9 mouse cellular contexts compared by ENCODE assay signal in the genomic region with DNA sequence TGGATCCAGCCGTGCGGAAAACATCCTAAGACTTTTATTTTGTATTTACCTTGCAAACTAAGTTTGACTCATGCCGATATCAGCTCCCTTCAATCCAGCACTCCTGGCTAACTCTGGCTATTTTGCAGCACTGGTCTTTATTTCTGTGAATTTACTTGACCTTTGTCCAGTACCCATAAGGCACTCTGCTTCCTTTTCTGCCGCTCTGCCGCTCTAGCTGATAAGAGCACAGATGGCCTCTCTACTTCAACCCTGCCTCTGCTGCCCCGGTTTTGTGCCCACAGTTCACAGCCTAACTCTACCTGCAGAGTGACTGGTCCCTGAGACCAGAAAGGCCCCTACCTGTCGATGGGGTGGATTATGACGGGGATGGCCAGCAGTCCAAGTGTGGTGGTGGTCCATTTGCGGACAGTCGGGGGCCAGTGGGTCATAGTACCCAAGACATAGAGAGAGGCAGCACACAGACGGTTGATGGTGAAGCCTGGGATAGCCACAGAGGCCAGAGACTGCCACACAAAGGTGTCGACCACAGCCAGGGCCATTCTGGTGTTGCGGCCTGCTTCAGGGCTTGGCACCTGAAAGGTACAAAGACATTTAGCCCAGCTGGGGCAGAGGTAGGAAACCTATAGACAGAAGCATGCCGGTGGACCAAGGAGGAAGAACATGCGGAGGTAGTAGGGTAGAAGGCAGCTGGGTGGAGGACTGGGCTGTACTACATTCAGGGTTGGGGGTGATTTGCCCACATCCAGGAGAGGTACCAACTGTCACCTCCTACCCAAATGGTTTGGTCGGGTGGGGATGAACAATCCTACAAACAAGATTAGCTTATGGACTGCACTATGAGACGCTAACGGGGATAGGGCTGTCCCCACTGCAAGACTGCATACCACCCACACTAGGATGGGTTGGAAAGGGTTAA. TPM values are rescaled to one million over a fixed set of nuclear protein-coding genes. Genes with fewer than 3 reads are reported as not detected.
DNase-seq lines count a peak whose midpoint lies in the region; ATAC-seq and TF ChIP-seq lines count a peak whose summit lies in the region.
"Had no signal": no experiment of that assay in that cellular context is flagged by ENCODE, and none has a peak within 500 bp of the region (broad histone marks: within the 10 kb centered on the region; RNA-seq: fewer than 3 reads in every experiment).

No protein-coding gene starts in this region.

- DNase-seq in forebrain, embryonic 11.5 days (ENCODE audit: low spot score), result no peak
- DNase-seq in lung, postnatal 0 days (ENCODE audit: low spot score), result no peak
- peak; percentile 39 for DNase-seq in hindbrain, postnatal 0 days (ENCODE audit: low spot score)
- DNase-seq in retina, postnatal 7 days (ENCODE audit: low read depth, low spot score), result peak; percentile 68
- no peak for DNase-seq in adrenal gland, adult 18-20 months (ENCODE audit: low spot score in 2 of 2)
- no peak for DNase-seq in thymus, postnatal 14 days

- H3K9me3 ChIP-seq in forebrain, embryonic 13.5 days (replicated peaks), result no peaks in the 10 kb centered on the region
- H3K9me3 ChIP-seq in forebrain, embryonic 11.5 days (ENCODE audit: control insufficient read depth, low read length), result no peaks in the 10 kb centered on the region
- H3K9me3 ChIP-seq in lung, embryonic 16.5 days (ENCODE audit: control insufficient read depth, low read length), result no peaks in the 10 kb centered on the region
- H3K9me3 ChIP-seq in lung, postnatal 0 days (ENCODE audit: low read length), result no peaks in the 10 kb centered on the region
- no peaks in the 10 kb centered on the region for H3K9me3 ChIP-seq in hindbrain, postnatal 0 days (ENCODE audit: low read length)

- H3K4me1 ChIP-seq in forebrain, embryonic 13.5 days, result peaks cover 29% of the 10 kb centered on the region
- H3K4me1 ChIP-seq in forebrain, embryonic 11.5 days (replicated peaks; ENCODE audit: control insufficient read depth, insufficient read depth, low read length), result peaks cover 9% of the 10 kb centered on the region; the same call in 1 of the 2 replicates
- peaks cover 19% of the 10 kb centered on the region for H3K4me1 ChIP-seq in lung, embryonic 16.5 days (replicated peaks; ENCODE audit: control insufficient read depth, insufficient read depth, low read length)
- H3K4me1 ChIP-seq in lung, postnatal 0 days (ENCODE audit: insufficient read depth, low read depth, low read length), result peaks cover 12% of the 10 kb centered on the region; the same call in 1 of the 2 replicates
- peaks cover 14% of the 10 kb centered on the region; the same call in 1 of the 2 replicates for H3K4me1 ChIP-seq in hindbrain, postnatal 0 days (ENCODE audit: insufficient read depth, low read length)

- no peak for TF ChIP-seq EP300 in lung, postnatal 0 days (IDR thresholded peaks at IDR 0.05)

- peaks cover 8% of the 10 kb centered on the region; the same call in 1 of the 2 replicates for H3K36me3 ChIP-seq in forebrain, embryonic 13.5 days (ENCODE audit: poor library complexity, severe bottlenecking)
- no peaks in the 10 kb centered on the region for H3K36me3 ChIP-seq in forebrain, embryonic 11.5 days (ENCODE audit: control insufficient read depth, insufficient read depth, low read length)
- H3K36me3 ChIP-seq in lung, embryonic 16.5 days (ENCODE audit: control insufficient read depth, insufficient read depth, low read length), result peaks cover 12% of the 10 kb centered on the region
- no peaks in the 10 kb centered on the region for H3K36me3 ChIP-seq in lung, postnatal 0 days (ENCODE audit: insufficient read depth, low read length)
- peaks cover 9% of the 10 kb centered on the region; the same call in 1 of the 2 replicates for H3K36me3 ChIP-seq in hindbrain, postnatal 0 days (ENCODE audit: insufficient read depth, low read length)

- peak overlapping the region; percentile 82 for H3K4me2 ChIP-seq in forebrain, embryonic 13.5 days
- no peak overlapping the region for H3K4me2 ChIP-seq in forebrain, embryonic 11.5 days (ENCODE audit: low read depth, low read length, severe bottlenecking)
- H3K4me2 ChIP-seq in lung, embryonic 16.5 days (ENCODE audit: low read depth, low read length), result peak overlapping the region; percentile 81; the same call in 1 of the 2 replicates
- H3K4me2 ChIP-seq in lung, postnatal 0 days (replicated peaks; ENCODE audit: low read depth, low read length), result no peak overlapping the region
- peak overlapping the region; percentile 72 for H3K4me2 ChIP-seq in hindbrain, postnatal 0 days (ENCODE audit: low read depth, low read length)

- WGBS in forebrain, embryonic 13.5 days, result 85% methylated on average over 18 of the region's 18 CpGs
- 88% methylated on average over 18 of the region's 18 CpGs for WGBS in forebrain, embryonic 11.5 days
- WGBS in lung, embryonic 16.5 days, result 77% methylated on average over 18 of the region's 18 CpGs
- 78% methylated on average over 18 of the region's 18 CpGs for WGBS in lung, postnatal 0 days
- WGBS in hindbrain, postnatal 0 days, result 83% methylated on average over 18 of the region's 18 CpGs

- no peak overlapping the region for H3K27ac ChIP-seq in forebrain, embryonic 13.5 days
- H3K27ac ChIP-seq in forebrain, embryonic 11.5 days (ENCODE audit: low read depth, low read length), result no peak overlapping the region
- no peak overlapping the region for H3K27ac ChIP-seq in lung, embryonic 16.5 days (ENCODE audit: low read length)
- no peak overlapping the region for H3K27ac ChIP-seq in lung, postnatal 0 days (ENCODE audit: low read length)
- no peak overlapping the region for H3K27ac ChIP-seq in hindbrain, postnatal 0 days

- no peaks in the 10 kb centered on the region for H3K27me3 ChIP-seq in forebrain, embryonic 13.5 days
- no peaks in the 10 kb centered on the region for H3K27me3 ChIP-seq in forebrain, embryonic 11.5 days (ENCODE audit: control insufficient read depth, insufficient read depth, low read length)
- H3K27me3 ChIP-seq in lung, embryonic 16.5 days (ENCODE audit: control insufficient read depth, insufficient read depth, low read depth, low read length), result no peaks in the 10 kb centered on the region
- no peaks in the 10 kb centered on the region for H3K27me3 ChIP-seq in lung, postnatal 0 days (replicated peaks; ENCODE audit: insufficient read depth, low read length)
- H3K27me3 ChIP-seq in hindbrain, postnatal 0 days (ENCODE audit: insufficient read depth, low read length), result no peaks in the 10 kb centered on the region

- ATAC-seq in forebrain, embryonic 13.5 days, result no peak
- no peak for ATAC-seq in forebrain, embryonic 11.5 days (replicated peaks; ENCODE audit: low FRiP score)
- ATAC-seq in lung, embryonic 16.5 days (ENCODE audit: low read depth), result no peak
- no peak for ATAC-seq in lung, postnatal 0 days
- ATAC-seq in hindbrain, postnatal 0 days, result peak; percentile 13; the same call in 1 of the 2 replicates

- peak overlapping the region; percentile 26; the same call in 1 of the 2 replicates for H3K9ac ChIP-seq in forebrain, embryonic 13.5 days
- H3K9ac ChIP-seq in forebrain, embryonic 11.5 days (ENCODE audit: low read length), result no peak overlapping the region
- no peak overlapping the region for H3K9ac ChIP-seq in lung, embryonic 16.5 days (ENCODE audit: low read length)
- no peak overlapping the region for H3K9ac ChIP-seq in lung, postnatal 0 days (replicated peaks; ENCODE audit: low read depth)
- peak overlapping the region; percentile 37; the same call in 1 of the 2 replicates for H3K9ac ChIP-seq in hindbrain, postnatal 0 days (replicated peaks; ENCODE audit: low read length)

- no peak overlapping the region for H3K4me3 ChIP-seq in forebrain, embryonic 13.5 days
- H3K4me3 ChIP-seq in forebrain, embryonic 11.5 days (ENCODE audit: low read depth, low read length), result no peak overlapping the region
- H3K4me3 ChIP-seq in lung, embryonic 16.5 days (ENCODE audit: low read length), result 0 out of 2 replicates have a peak overlapping the region, but pooled peaks have one; percentile 62
- H3K4me3 ChIP-seq in lung, postnatal 0 days (ENCODE audit: low read depth, low read length), result no peak overlapping the region
- H3K4me3 ChIP-seq in hindbrain, postnatal 0 days (ENCODE audit: low read length), result peak overlapping the region; percentile 44

- no peak for TF ChIP-seq CTCF in lung, postnatal 0 days (IDR thresholded peaks at IDR 0.05)
- TF ChIP-seq CTCF in hindbrain, postnatal 0 days (IDR thresholded peaks at IDR 0.05; ENCODE audit: low read depth), result no peak

RNA-seq across cellular contexts. Expression of gene Mtfp1, which starts 1.5 kb away (rescaled TPM):
- polyA plus RNA-seq in forebrain, embryonic 13.5 days (2015; fragmentation: Nextera tagmentation; extraction: Ambion mirVana), result 7.0 and 7.5 TPM in 2 replicates
- polyA plus RNA-seq in forebrain, embryonic 11.5 days (2014; fragmentation: Nextera tagmentation; extraction: Ambion mirVana), result 7.9 and 8.9 TPM in 2 replicates
- polyA plus RNA-seq in lung, embryonic 16.5 days (2015; fragmentation: Nextera tagmentation; extraction: Ambion mirVana), result 9.5 and 9.6 TPM in 2 replicates
- polyA plus RNA-seq in lung, postnatal 0 days (2015; fragmentation: Nextera tagmentation; extraction: Ambion mirVana), result 6.4 and 6.5 TPM in 2 replicates
- total RNA-seq in hindbrain, postnatal 0 days (2014; rRNA removed), result 14.8 and 20.4 TPM in 2 replicates
- polyA plus RNA-seq in hindbrain, postnatal 0 days (2015; fragmentation: Nextera tagmentation; extraction: Ambion mirVana), result 17.7 TPM in 2 replicates
- total RNA-seq in adrenal gland, adult 18-20 months (2021), result 10 to 100 TPM; 23.5 to 30.9 TPM

RNA-seq across cellular contexts. Expression of gene Sec14l3, which starts 29.1 kb away (rescaled TPM):
- 0.22 and 0.62 TPM in 2 replicates for polyA plus RNA-seq in forebrain, embryonic 13.5 days (2015; fragmentation: Nextera tagmentation; extraction: Ambion mirVana)
- polyA plus RNA-seq in forebrain, embryonic 11.5 days (2014; fragmentation: Nextera tagmentation; extraction: Ambion mirVana), result 0.28 and 0.37 TPM in 2 replicates
- 41.5 and 63.9 TPM in 2 replicates for polyA plus RNA-seq in lung, embryonic 16.5 days (2015; fragmentation: Nextera tagmentation; extraction: Ambion mirVana)
- polyA plus RNA-seq in lung, postnatal 0 days (2015; fragmentation: Nextera tagmentation; extraction: Ambion mirVana), result 529 and 716 TPM in 2 replicates
- 0.36 and 1.6 TPM in 2 replicates for total RNA-seq in hindbrain, postnatal 0 days (2014; rRNA removed)
- 1.7 and 1.8 TPM in 2 replicates for polyA plus RNA-seq in hindbrain, postnatal 0 days (2015; fragmentation: Nextera tagmentation; extraction: Ambion mirVana)
- not detected for total RNA-seq in adrenal gland, adult 18-20 months (2021)
- polyA plus RNA-seq: CD4-positive, CD25-positive, alpha-beta regulatory T cell, adult 4 months had no signal

RNA-seq across cellular contexts. Expression of gene Sec14l2, which starts 29.5 kb away (rescaled TPM):
- polyA plus RNA-seq in forebrain, embryonic 13.5 days (2015; fragmentation: Nextera tagmentation; extraction: Ambion mirVana), result 1.5 and 2.3 TPM in 2 replicates
- polyA plus RNA-seq in forebrain, embryonic 11.5 days (2014; fragmentation: Nextera tagmentation; extraction: Ambion mirVana), result 2.1 TPM in 2 replicates
- 2.9 and 3.3 TPM in 2 replicates for polyA plus RNA-seq in lung, embryonic 16.5 days (2015; fragmentation: Nextera tagmentation; extraction: Ambion mirVana)
- 6.5 and 7.6 TPM in 2 replicates for polyA plus RNA-seq in lung, postnatal 0 days (2015; fragmentation: Nextera tagmentation; extraction: Ambion mirVana)
- total RNA-seq in hindbrain, postnatal 0 days (2014; rRNA removed), result 13.4 and 13.9 TPM in 2 replicates
- polyA plus RNA-seq in hindbrain, postnatal 0 days (2015; fragmentation: Nextera tagmentation; extraction: Ambion mirVana), result 8.1 and 9.5 TPM in 2 replicates
- total RNA-seq in adrenal gland, adult 18-20 months (2021), result 1 to 10 TPM; 1.5 to 1.7 TPM

RNA-seq across cellular contexts. Expression of gene Rnf215, which starts 41.3 kb away (rescaled TPM):
- 37.5 and 41.0 TPM in 2 replicates for polyA plus RNA-seq in forebrain, embryonic 13.5 days (2015; fragmentation: Nextera tagmentation; extraction: Ambion mirVana)
- polyA plus RNA-seq in forebrain, embryonic 11.5 days (2014; fragmentation: Nextera tagmentation; extraction: Ambion mirVana), result 25.0 and 31.4 TPM in 2 replicates
- 33.6 and 35.7 TPM in 2 replicates for polyA plus RNA-seq in lung, embryonic 16.5 days (2015; fragmentation: Nextera tagmentation; extraction: Ambion mirVana)
- polyA plus RNA-seq in lung, postnatal 0 days (2015; fragmentation: Nextera tagmentation; extraction: Ambion mirVana), result 57.8 and 59.0 TPM in 2 replicates
- total RNA-seq in hindbrain, postnatal 0 days (2014; rRNA removed), result 84.3 and 90.4 TPM in 2 replicates
- polyA plus RNA-seq in hindbrain, postnatal 0 days (2015; fragmentation: Nextera tagmentation; extraction: Ambion mirVana), result 49.7 and 51.0 TPM in 2 replicates
- 10 to 100 TPM; 22.7 to 23.7 TPM for total RNA-seq in adrenal gland, adult 18-20 months (2021)

Comparison
In these comparisons a context has a peak if more than half of its experiments do, and no peak if none do; other contexts are left out.
1. H3K4me2 ChIP-seq: peak in forebrain, embryonic 13.5 days (single experiment), lung, embryonic 16.5 days (single experiment) and hindbrain, postnatal 0 days (single experiment); none in forebrain, embryonic 11.5 days (single experiment) and lung, postnatal 0 days (single experiment).
2. H3K4me3 ChIP-seq: peak in lung, embryonic 16.5 days (single experiment) and hindbrain, postnatal 0 days (single experiment); none in forebrain, embryonic 13.5 days (single experiment), forebrain, embryonic 11.5 days (single experiment) and lung, postnatal 0 days (single experiment).
3. H3K9ac ChIP-seq: peak in forebrain, embryonic 13.5 days (single experiment) and hindbrain, postnatal 0 days (single experiment); none in forebrain, embryonic 11.5 days (single experiment), lung, embryonic 16.5 days (single experiment) and lung, postnatal 0 days (single experiment).
4. DNase-seq: peak in hindbrain, postnatal 0 days (single experiment) and retina, postnatal 7 days (single experiment); none in forebrain, embryonic 11.5 days (single experiment), lung, postnatal 0 days (single experiment), adrenal gland, adult 18-20 months (0 of 2) and thymus, postnatal 14 days (single experiment).
5. RNA of gene Sec14l3, which starts 29.1 kb away (polyA plus RNA-seq): 529 to 716 TPM in lung, postnatal 0 days and 41.5 to 63.9 TPM in lung, embryonic 16.5 days; 1.7 to 1.8 TPM in hindbrain, postnatal 0 days, 0.28 to 0.37 TPM in forebrain, embryonic 11.5 days and 0.22 to 0.62 TPM in forebrain, embryonic 13.5 days; every median in the first group is over 10 times any median in the second.